Mouse (Mus musculus) spleen, adult 2 months (tissue): ENCODE data around the gene Tle2.

Source experiments
- CTCF ChIP-seq: fragments of 200-500 bp; IDR thresholded peaks from 2 replicates; pipeline ENCODE4 v1.5.1; 2011; ENCODE audit warnings: mild to moderate bottlenecking, inconsistent platforms; ENCODE audit not compliant: insufficient read depth, insufficient read length, insufficient replicate concordance; ENCODE audit errors: extremely low read depth
- POLR2A ChIP-seq: fragments of 200-500 bp; IDR thresholded peaks from 2 replicates; pipeline ENCODE4 v1.6.1; 2011; ENCODE audit warnings: low read depth, low read length, inconsistent platforms

- TF ChIP-seq CTCF (no peak), POLR2A (no peak; the same call in 1 of the 2 replicates)
These were observed 14.5 kb upstream of the Tle2 start for GRCm38 (mm10) chr10:81559627-81560539.
